Mouse (Mus musculus): Measurements from ENCODE around the gene Guca1b. TPM values are rescaled to one million over a fixed set of nuclear protein-coding genes. Genes with fewer than 3 reads are reported as not detected.
"Not testable (repeated sequence)": the region's sequence is repeated elsewhere in the genome, so short reads cannot be mapped to it uniquely, and the experiment has no call there.

Guca1b gene
- polyA plus RNA-seq, 1 experiment from 2014 or later: 0.44 TPM

GRCm38 (mm10) chr17:47400451-47400850 lies 15.3 kb downstream of the Guca1b start, which contains the start of gene Guca1a:
Gene Guca1a, minus strand, starts transcription at chr17:47400584.
- Histone ChIP-seq H3K9ac (replicated peaks; ENCODE audit: low read depth, low read length) (no peak within 1 kb of the TSS), H3K4me1 (ENCODE audit: control insufficient read depth, insufficient read depth, low read length) (no peaks in the 10 kb centered on the region), H3K27me3 (ENCODE audit: control insufficient read depth, insufficient read depth, low read length) (no peaks in the 10 kb centered on the region), H3K4me2 (ENCODE audit: low read depth, low read length) (no peak within 1 kb of the TSS), H3K27ac (ENCODE audit: low read depth, low read length) (no peak within 1 kb of the TSS), H3K4me3 (ENCODE audit: low read depth, low read length) (no peak within 1 kb of the TSS), H3K36me3 (ENCODE audit: control insufficient read depth, insufficient read depth, low read length) (no peaks in the 10 kb centered on the region), H3K9me3 (ENCODE audit: control insufficient read depth, low read length) (no peaks in the 10 kb centered on the region)
- WGBS: 68% methylated on average over 10 of the region's 10 CpGs
- ATAC-seq (ENCODE audit: low read depth): no peak

- no peaks in the 10 kb centered on the region for H3K4me1 ChIP-seq (ENCODE audit: control insufficient read depth, insufficient read depth, low read length)
- H3K27ac ChIP-seq (ENCODE audit: low read depth, low read length): no peak overlapping the region
- no peak for ATAC-seq (ENCODE audit: low read depth)
- H3K9me3 ChIP-seq (ENCODE audit: control insufficient read depth, low read length): no peaks in the 10 kb centered on the region
- no peak overlapping the region for H3K4me2 ChIP-seq (ENCODE audit: low read depth, low read length)
- peaks cover 12% of the 10 kb centered on the region for H3K27me3 ChIP-seq (ENCODE audit: control insufficient read depth, insufficient read depth, low read length)
- H3K36me3 ChIP-seq (ENCODE audit: control insufficient read depth, insufficient read depth, low read length): no peaks in the 10 kb centered on the region
- no peak overlapping the region for H3K9ac ChIP-seq (replicated peaks; ENCODE audit: low read depth, low read length)
- no peak overlapping the region for H3K4me3 ChIP-seq (ENCODE audit: low read depth, low read length)
- WGBS: 67% methylated on average over 10 of the region's 10 CpGs
Observed at GRCm38 (mm10) chr17:47407717-47408557, 22.7 kb downstream of the Guca1b start.

GRCm38 (mm10) chr17:47408558-47408898 lies 23.3 kb downstream of the Guca1b start:
- no peak overlapping the region for H3K27ac ChIP-seq (ENCODE audit: low read depth, low read length)
- no peaks in the 10 kb centered on the region for H3K9me3 ChIP-seq (ENCODE audit: control insufficient read depth, low read length)
- ATAC-seq (ENCODE audit: low read depth): peak; percentile 65; the same call in 1 of the 2 replicates
- no peaks in the 10 kb centered on the region for H3K36me3 ChIP-seq (ENCODE audit: control insufficient read depth, insufficient read depth, low read length)
- H3K27me3 ChIP-seq (ENCODE audit: control insufficient read depth, insufficient read depth, low read length): peaks cover 12% of the 10 kb centered on the region
- no peak overlapping the region for H3K4me2 ChIP-seq (ENCODE audit: low read depth, low read length)
- H3K4me1 ChIP-seq (ENCODE audit: control insufficient read depth, insufficient read depth, low read length): no peaks in the 10 kb centered on the region
- H3K4me3 ChIP-seq (ENCODE audit: low read depth, low read length): no peak overlapping the region
- WGBS: 25% methylated on average over 8 of the region's 8 CpGs
- H3K9ac ChIP-seq (replicated peaks; ENCODE audit: low read depth, low read length): no peak overlapping the region

- not testable (repeated sequence) for H3K36me3 ChIP-seq (ENCODE audit: control insufficient read depth, insufficient read depth, low read length); H3K9me3 ChIP-seq (ENCODE audit: control insufficient read depth, low read length); H3K4me1 ChIP-seq (ENCODE audit: control insufficient read depth, insufficient read depth, low read length); H3K27ac ChIP-seq (ENCODE audit: low read depth, low read length)
- ATAC-seq (ENCODE audit: low read depth): peak; percentile 44
- peaks cover 12% of the 10 kb centered on the region for H3K27me3 ChIP-seq (ENCODE audit: control insufficient read depth, insufficient read depth, low read length)
- H3K9ac ChIP-seq (replicated peaks; ENCODE audit: low read depth, low read length): peak overlapping the region; percentile 28; the same call in 1 of the 2 replicates
- 4% methylated on average over 66 of the region's 74 CpGs for WGBS
- peak overlapping the region; percentile 28 for H3K4me3 ChIP-seq (ENCODE audit: low read depth, low read length)
- peak overlapping the region; percentile 46 for H3K4me2 ChIP-seq (ENCODE audit: low read depth, low read length)
Observed at GRCm38 (mm10) chr17:47409897-47410861, 25.0 kb downstream of the Guca1b start.

DNA sequence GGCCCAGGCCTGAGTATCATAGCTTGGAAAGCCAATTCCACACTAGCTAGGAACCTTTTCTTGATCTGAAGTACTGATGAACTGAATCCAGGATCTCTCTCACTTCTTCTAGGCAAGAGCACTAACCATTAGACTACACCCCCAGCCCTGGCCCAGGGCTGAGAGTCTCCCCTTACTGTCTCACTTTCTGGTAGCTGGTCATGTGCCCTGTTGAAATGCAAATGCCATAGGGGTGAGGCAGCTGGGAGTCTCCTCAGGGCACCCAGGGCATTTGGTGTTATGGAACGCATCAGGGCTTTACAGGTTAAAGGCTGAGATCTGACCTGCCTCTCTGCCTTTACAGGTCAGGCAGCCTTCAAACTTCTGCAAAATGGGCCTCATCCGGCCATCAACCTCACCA lies 35.0 kb downstream of the Guca1b start:
- no peak overlapping the region for H3K27ac ChIP-seq (ENCODE audit: low read depth, low read length)
- H3K4me2 ChIP-seq (ENCODE audit: low read depth, low read length): no peak overlapping the region
- ATAC-seq (ENCODE audit: low read depth): no peak
- H3K9me3 ChIP-seq (ENCODE audit: control insufficient read depth, low read length): no peaks in the 10 kb centered on the region
- H3K27me3 ChIP-seq (ENCODE audit: control insufficient read depth, insufficient read depth, low read length): no peaks in the 10 kb centered on the region
- no peaks in the 10 kb centered on the region for H3K4me1 ChIP-seq (ENCODE audit: control insufficient read depth, insufficient read depth, low read length)
- H3K36me3 ChIP-seq (ENCODE audit: control insufficient read depth, insufficient read depth, low read length): no peaks in the 10 kb centered on the region
- H3K4me3 ChIP-seq (ENCODE audit: low read depth, low read length): no peak overlapping the region
- 68% methylated on average over 2 of the region's 2 CpGs for WGBS
- H3K9ac ChIP-seq (replicated peaks; ENCODE audit: low read depth, low read length): no peak overlapping the region

DNA sequence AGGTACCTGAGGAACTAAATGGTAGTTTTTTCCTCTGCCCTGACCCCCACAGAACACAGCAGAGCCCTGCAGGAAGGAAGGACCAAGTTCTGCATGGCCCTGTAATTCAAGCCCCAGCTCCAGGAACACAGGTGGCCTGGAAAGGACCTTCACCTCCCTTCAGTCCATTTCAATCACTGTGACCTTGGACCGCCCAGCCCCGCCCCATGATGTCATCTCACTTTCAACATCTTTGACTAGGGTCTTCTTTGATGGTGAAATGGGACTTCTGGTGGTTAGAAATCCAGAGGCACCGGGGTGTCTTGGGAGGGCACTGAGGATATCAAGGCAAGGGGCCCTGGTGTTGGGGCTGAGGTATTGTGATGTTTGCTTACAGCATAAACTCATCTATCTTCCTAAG lies 36.4 kb downstream of the Guca1b start:
- no peaks in the 10 kb centered on the region for H3K27me3 ChIP-seq (ENCODE audit: control insufficient read depth, insufficient read depth, low read length)
- no peaks in the 10 kb centered on the region for H3K36me3 ChIP-seq (ENCODE audit: control insufficient read depth, insufficient read depth, low read length)
- WGBS: 81% methylated on average over 3 of the region's 3 CpGs
- no peak overlapping the region for H3K27ac ChIP-seq (ENCODE audit: low read depth, low read length)
- no peak overlapping the region for H3K4me3 ChIP-seq (ENCODE audit: low read depth, low read length)
- H3K9me3 ChIP-seq (ENCODE audit: control insufficient read depth, low read length): no peaks in the 10 kb centered on the region
- no peak overlapping the region for H3K4me2 ChIP-seq (ENCODE audit: low read depth, low read length)
- no peak overlapping the region for H3K9ac ChIP-seq (replicated peaks; ENCODE audit: low read depth, low read length)
- no peak for ATAC-seq (ENCODE audit: low read depth)
- H3K4me1 ChIP-seq (ENCODE audit: control insufficient read depth, insufficient read depth, low read length): no peaks in the 10 kb centered on the region

GRCm38 (mm10) chr17:47422616-47423015 lies 37.4 kb downstream of the Guca1b start:
- H3K27ac ChIP-seq (ENCODE audit: low read depth, low read length); H3K9me3 ChIP-seq (ENCODE audit: control insufficient read depth, low read length); H3K36me3 ChIP-seq (ENCODE audit: control insufficient read depth, insufficient read depth, low read length); H3K4me1 ChIP-seq (ENCODE audit: control insufficient read depth, insufficient read depth, low read length); H3K27me3 ChIP-seq (ENCODE audit: control insufficient read depth, insufficient read depth, low read length); H3K9ac ChIP-seq (replicated peaks; ENCODE audit: low read depth, low read length); H3K4me3 ChIP-seq (ENCODE audit: low read depth, low read length); H3K4me2 ChIP-seq (ENCODE audit: low read depth, low read length); ATAC-seq (ENCODE audit: low read depth): not testable (repeated sequence)
- WGBS: 94% methylated on average over 1 of the region's 1 CpGs

- Histone ChIP-seq H3K4me3 (ENCODE audit: low read depth, low read length) (no peak overlapping the region), H3K9ac (replicated peaks; ENCODE audit: low read depth, low read length) (no peak overlapping the region), H3K36me3 (ENCODE audit: control insufficient read depth, insufficient read depth, low read length) (no peaks in the 10 kb centered on the region), H3K4me1 (ENCODE audit: control insufficient read depth, insufficient read depth, low read length) (no peaks in the 10 kb centered on the region), H3K4me2 (ENCODE audit: low read depth, low read length) (no peak overlapping the region), H3K27me3 (ENCODE audit: control insufficient read depth, insufficient read depth, low read length) (no peaks in the 10 kb centered on the region), H3K27ac (ENCODE audit: low read depth, low read length) (no peak overlapping the region), H3K9me3 (ENCODE audit: control insufficient read depth, low read length) (no peaks in the 10 kb centered on the region)
- no peak for ATAC-seq (ENCODE audit: low read depth)
- 80% methylated on average over 6 of the region's 6 CpGs for WGBS
Observed at GRCm38 (mm10) chr17:47424186-47424585, 39.0 kb downstream of the Guca1b start.

DNA sequence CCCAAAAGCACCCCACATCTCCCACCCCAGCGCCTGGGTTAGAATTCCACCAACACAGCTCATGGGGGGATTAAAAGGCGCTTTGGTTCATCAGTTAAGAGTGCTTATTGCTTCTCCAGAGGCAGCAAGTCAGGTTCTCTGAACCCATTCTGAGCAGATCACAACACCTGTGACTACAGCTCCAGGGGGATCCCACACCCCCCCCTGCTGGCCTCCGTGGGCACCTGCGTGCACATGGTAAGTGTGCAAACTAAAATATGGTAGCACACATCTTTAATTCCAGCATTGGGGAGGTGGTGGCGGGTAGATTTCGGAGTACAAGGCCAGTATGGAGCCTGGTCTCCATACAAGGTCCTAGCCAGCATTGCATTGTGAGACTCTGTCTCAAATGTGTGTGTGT lies 42.1 kb downstream of the Guca1b start:
- ATAC-seq (ENCODE audit: low read depth): no peak
- Histone ChIP-seq H3K27ac (ENCODE audit: low read depth, low read length) (no peak overlapping the region), H3K9me3 (ENCODE audit: control insufficient read depth, low read length) (no peaks in the 10 kb centered on the region), H3K4me3 (ENCODE audit: low read depth, low read length) (no peak overlapping the region), H3K27me3 (ENCODE audit: control insufficient read depth, insufficient read depth, low read length) (no peaks in the 10 kb centered on the region), H3K36me3 (ENCODE audit: control insufficient read depth, insufficient read depth, low read length) (no peaks in the 10 kb centered on the region), H3K9ac (replicated peaks; ENCODE audit: low read depth, low read length) (no peak overlapping the region), H3K4me2 (ENCODE audit: low read depth, low read length) (no peak overlapping the region), H3K4me1 (ENCODE audit: control insufficient read depth, insufficient read depth, low read length) (no peaks in the 10 kb centered on the region)
- 79% methylated on average over 6 of the region's 6 CpGs for WGBS

Measured in neural tube, embryonic 14.5 days (tissue).